Mouse (Mus musculus) lung, postnatal 0 days (tissue): ENCODE measurements around the gene Nrbp1.
A peak's percentile ranks its signal among the peaks of the same experiment; 100 is the strongest.

ENCODE experiments used
- CTCF ChIP-seq: IDR thresholded peaks from 2 replicates; pipeline ENCODE4 v1.5.1; 2016; ENCODE audit warnings: antibody characterized with exemption, mild to moderate bottlenecking
- EP300 ChIP-seq: IDR thresholded peaks from 2 replicates; pipeline ENCODE4 v1.6.1; 2016; ENCODE audit warnings: antibody characterized with exemption, mild to moderate bottlenecking, control low read depth

- peak; percentile 21 for TF ChIP-seq CTCF
- TF ChIP-seq EP300 = no peak
Measured at GRCm38 (mm10) chr5:31220448-31221303, 20.0 kb upstream of the Nrbp1 start, which contains the start of gene Ppm1g.
